Mouse (Mus musculus): ENCODE data around the gene Fam198a. TPM values are rescaled to one million over a fixed set of nuclear protein-coding genes. Genes with fewer than 3 reads are reported as not detected.

The Fam198a gene
- polyA plus RNA-seq, 1 experiment from 2014 or later, result 1.0 TPM

DNA sequence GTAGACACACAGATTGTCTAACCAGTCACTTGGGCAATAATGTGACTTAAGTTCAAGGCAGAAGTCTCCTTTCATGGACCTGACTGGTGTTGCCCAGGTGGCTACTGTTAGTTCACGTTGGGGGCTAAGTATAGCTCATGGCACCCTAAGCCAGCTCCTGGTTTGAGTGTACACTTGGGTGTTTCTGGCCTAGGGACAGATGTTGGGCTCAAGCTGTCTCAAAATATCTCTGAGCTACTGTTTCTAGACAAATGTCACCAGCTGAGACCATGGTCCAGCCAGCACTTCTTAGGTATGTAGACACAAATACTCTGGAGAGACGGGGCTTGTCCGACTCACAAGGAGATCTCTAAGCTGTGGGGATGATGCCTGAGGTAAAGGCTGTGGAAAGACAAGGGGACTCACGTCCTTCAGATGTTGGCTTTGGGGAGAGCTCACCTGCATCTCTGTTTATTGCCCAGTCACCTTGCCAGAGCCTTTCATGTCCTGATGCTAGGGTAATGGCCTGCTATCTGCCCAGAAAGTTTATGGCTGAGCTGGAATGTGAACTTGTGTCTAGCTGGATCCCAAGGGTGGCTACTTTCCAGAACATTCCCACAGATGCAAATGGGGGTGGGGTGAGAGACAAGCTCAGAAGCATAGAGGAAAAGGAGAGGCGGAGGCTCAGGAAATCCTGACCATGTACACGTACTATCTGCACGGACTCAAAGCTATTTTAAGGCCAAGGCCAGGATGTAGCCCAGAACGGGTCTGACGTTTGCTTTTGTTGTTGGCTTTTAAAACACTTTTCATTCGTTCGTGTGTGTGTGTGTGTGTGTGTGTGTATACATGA lies 77.3 kb downstream of the Fam198a start:
- Histone ChIP-seq H3K4me3 (no peak overlapping the region), H3K4me2 (no peak overlapping the region), H3K9me3 (replicated peaks) (no peaks in the 10 kb centered on the region), H3K27me3 (no peaks in the 10 kb centered on the region), H3K27ac (no peak overlapping the region), H3K9ac (no peak overlapping the region), H3K36me3 (ENCODE audit: poor library complexity, severe bottlenecking) (no peaks in the 10 kb centered on the region), H3K4me1 (peaks cover 7% of the 10 kb centered on the region; the same call in 1 of the 2 replicates)
- WGBS, result 85% methylated on average over 11 of the region's 11 CpGs
- no peak for ATAC-seq

DNA sequence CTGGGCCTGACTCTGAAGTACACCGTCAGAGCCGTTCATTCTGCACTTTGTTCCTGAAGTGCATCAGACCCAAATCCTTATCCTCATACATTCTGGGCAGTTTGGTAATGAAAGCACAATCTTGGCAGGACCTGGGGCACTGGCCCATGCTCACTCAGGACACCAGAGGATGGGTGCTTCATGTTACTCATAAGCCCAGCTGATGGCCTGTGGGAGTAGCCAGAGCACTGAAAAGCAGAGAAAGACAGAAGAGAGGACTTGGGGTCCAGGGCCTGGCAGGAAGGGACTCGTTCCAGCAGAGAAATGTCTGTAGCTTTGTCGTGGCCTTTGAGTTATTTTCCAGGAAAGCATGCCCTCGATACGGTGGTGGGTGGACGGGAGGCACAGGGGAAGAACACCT lies 79.0 kb downstream of the Fam198a start:
- Histone ChIP-seq H3K4me2 (no peak overlapping the region), H3K27me3 (no peaks in the 10 kb centered on the region), H3K9ac (no peak overlapping the region), H3K9me3 (replicated peaks) (no peaks in the 10 kb centered on the region), H3K4me1 (peaks cover 7% of the 10 kb centered on the region; the same call in 1 of the 2 replicates), H3K27ac (no peak overlapping the region), H3K4me3 (no peak overlapping the region), H3K36me3 (ENCODE audit: poor library complexity, severe bottlenecking) (no peaks in the 10 kb centered on the region)
- 94% methylated on average over 7 of the region's 7 CpGs for WGBS
- no peak for ATAC-seq

Other genes starting within 250 kb of the Fam198a start
- gene Sec22c, start 245.5 kb upstream of the Fam198a start, polyA plus RNA-seq (2015; fragmentation: Nextera tagmentation; extraction: Ambion mirVana), result 29.9 and 35.1 TPM in 2 replicates
- gene Ss18l2, start 240.7 kb upstream of the Fam198a start, polyA plus RNA-seq (2015; fragmentation: Nextera tagmentation; extraction: Ambion mirVana), result 130 and 159 TPM in 2 replicates
- 69.5 and 70.9 TPM in 2 replicates for gene Nktr, start 231.8 kb upstream of the Fam198a start, polyA plus RNA-seq (2015; fragmentation: Nextera tagmentation; extraction: Ambion mirVana)
- gene Zfp651, start 191.7 kb upstream of the Fam198a start, polyA plus RNA-seq (2015; fragmentation: Nextera tagmentation; extraction: Ambion mirVana), result 8.1 and 8.4 TPM in 2 replicates
- 0.13 and 0.49 TPM in 2 replicates for gene Klhl40, start 173.4 kb upstream of the Fam198a start, polyA plus RNA-seq (2015; fragmentation: Nextera tagmentation; extraction: Ambion mirVana)
- gene Hhatl, start 158.5 kb upstream of the Fam198a start, polyA plus RNA-seq (2015; fragmentation: Nextera tagmentation; extraction: Ambion mirVana), result 0.09 and 0.16 TPM in 2 replicates
- gene Ccdc13, start 111.5 kb upstream of the Fam198a start, polyA plus RNA-seq (2015; fragmentation: Nextera tagmentation; extraction: Ambion mirVana), result 2.9 TPM in 2 replicates
- 151 and 159 TPM in 2 replicates for gene Higd1a, start 92.6 kb upstream of the Fam198a start, polyA plus RNA-seq (2015; fragmentation: Nextera tagmentation; extraction: Ambion mirVana)
- 1.1 and 1.7 TPM in 2 replicates for gene Ackr2, start 52.6 kb upstream of the Fam198a start, polyA plus RNA-seq (2015; fragmentation: Nextera tagmentation; extraction: Ambion mirVana)
- not detected in 2 replicates for gene Cyp8b1, start 34.7 kb upstream of the Fam198a start, polyA plus RNA-seq (2015; fragmentation: Nextera tagmentation; extraction: Ambion mirVana)
- gene Pomgnt2, start 46.1 kb downstream of the Fam198a start, polyA plus RNA-seq (2015; fragmentation: Nextera tagmentation; extraction: Ambion mirVana), result 16.7 and 17.3 TPM in 2 replicates
- gene Snrk, start 166.3 kb downstream of the Fam198a start, polyA plus RNA-seq (2015; fragmentation: Nextera tagmentation; extraction: Ambion mirVana), result 45.9 and 52.4 TPM in 2 replicates

Data from forebrain, embryonic 13.5 days (tissue).